Mouse (Mus musculus) cerebellum, postnatal 14 days (tissue): ENCODE measurements around the gene Nipsnap1.

Experiments used
- DNase-seq, 2 experiments: peaks; one replicate each; pipeline ENCODE4 v3.0.0; 2021; ENCODE audit warnings: mixed read lengths in 2 of 2

The Nipsnap1 gene

DNA sequence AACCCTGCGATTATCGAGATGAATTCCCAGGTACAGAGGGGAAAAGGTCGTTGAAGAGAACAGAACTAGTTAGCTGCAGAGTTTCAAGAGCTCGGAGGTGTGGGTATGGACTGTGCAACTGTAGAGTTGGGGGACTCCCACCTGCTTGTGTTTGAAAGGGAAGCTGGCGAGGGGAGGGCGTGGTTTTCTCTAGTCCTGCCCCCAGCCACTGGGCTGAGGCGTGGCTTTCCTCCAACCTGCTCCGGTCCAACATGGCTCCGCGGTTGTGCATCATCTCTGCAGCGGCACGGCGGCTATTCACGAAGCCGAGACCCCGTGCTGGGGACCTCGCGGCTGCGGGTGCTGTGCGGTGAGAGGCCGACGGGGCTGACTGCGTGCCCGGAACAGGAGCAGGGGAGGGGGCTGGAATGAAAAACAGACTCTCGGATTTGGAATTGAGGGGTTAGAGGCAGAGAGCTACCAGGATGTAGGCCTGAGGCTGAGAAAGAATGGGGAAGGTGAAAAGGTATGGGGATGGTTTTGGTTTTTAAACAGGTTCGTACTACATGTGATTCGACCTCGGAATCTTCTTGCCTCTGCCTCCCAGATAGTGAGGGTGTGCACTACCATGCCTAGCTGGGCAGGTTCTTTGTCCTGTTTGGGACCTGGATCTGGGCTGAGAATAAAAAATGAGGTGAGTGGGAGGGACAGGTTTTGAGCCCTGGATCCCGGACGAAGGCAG is at the start of gene Nipsnap1:
Gene Nipsnap1 (plus strand): TSS at position 197 of the 721 bp plus-strand sequence.
- DNase-seq, result peak; percentile 86 to 88

GRCm38 (mm10) chr11:4826152-4826778 is 47.5 kb upstream of the Nipsnap1 start:
- no peak for DNase-seq

DNA sequence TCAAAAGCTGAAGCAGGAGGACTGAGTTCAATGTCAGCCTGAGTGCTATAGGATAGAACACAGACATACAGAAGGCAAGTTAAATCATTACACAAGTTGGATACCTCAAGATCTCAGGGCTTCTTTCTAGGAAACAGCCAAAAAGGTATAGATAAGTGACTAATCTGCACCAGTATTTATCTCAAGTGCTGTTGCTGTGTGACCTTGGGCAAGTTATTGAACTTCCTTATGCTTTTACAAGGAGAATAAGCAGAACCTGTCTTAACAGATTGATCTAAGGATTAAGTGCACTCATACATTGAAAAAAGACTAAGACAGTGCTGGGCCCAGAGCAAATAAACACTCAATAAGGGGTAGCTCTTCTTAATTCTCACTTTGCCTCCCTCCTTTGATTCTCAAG is 46.4 kb upstream of the Nipsnap1 start:
- DNase-seq, result no peak

DNA sequence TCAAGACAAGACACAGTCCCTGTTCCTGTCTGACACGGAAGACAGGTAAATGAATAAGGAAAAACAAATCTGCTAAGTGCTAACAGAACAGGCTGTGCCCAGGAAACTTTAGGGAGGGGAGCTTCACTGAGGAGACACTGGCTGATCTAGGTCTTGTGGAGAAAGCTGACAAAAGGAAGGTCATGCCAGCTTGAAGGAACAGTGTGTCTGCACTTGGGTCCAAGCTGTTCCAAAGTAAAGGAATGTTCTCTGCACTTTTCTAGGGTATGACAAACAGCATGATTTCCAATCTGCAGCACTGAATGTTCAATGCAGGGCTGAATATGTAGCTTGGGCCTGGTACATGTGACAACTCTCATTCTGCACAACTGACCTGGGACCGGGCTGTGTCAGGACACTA is 45.8 kb upstream of the Nipsnap1 start:
- DNase-seq, result no peak

- DNase-seq, result peak in 1 of 2 experiments; percentile 30
These were observed 42.7 kb upstream of the Nipsnap1 start for GRCm38 (mm10) chr11:4831066-4831465.

GRCm38 (mm10) chr11:4833295-4833939 is 40.3 kb upstream of the Nipsnap1 start:
- no peak for DNase-seq

GRCm38 (mm10) chr11:4835436-4835835 is 38.3 kb upstream of the Nipsnap1 start:
- DNase-seq, result no peak

- DNase-seq, result peak; percentile 70 to 77
These were observed 37.0 kb upstream of the Nipsnap1 start for GRCm38 (mm10) chr11:4836755-4837154.

GRCm38 (mm10) chr11:4837342-4837741 is 36.4 kb upstream of the Nipsnap1 start:
- DNase-seq, result no peak

DNA sequence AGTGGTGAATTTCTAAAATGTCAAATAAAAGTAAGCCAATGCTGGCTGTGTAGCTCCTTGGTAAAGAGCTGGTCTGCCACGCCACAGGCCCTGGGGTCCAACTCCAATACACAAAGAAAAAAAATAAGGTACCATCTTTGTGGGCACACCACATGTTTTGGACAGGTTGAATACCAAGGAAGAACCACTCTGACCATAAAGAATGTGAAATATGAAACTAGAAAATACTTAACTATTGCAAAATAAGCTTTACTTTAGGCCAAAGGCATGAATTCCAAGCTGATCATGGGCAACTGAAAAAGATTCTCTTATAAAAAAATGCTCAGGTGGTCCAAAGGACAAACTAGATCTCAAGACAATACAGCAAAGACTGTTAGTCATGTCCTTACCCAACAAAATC is 35.5 kb upstream of the Nipsnap1 start:
- DNase-seq, result no peak

DNA sequence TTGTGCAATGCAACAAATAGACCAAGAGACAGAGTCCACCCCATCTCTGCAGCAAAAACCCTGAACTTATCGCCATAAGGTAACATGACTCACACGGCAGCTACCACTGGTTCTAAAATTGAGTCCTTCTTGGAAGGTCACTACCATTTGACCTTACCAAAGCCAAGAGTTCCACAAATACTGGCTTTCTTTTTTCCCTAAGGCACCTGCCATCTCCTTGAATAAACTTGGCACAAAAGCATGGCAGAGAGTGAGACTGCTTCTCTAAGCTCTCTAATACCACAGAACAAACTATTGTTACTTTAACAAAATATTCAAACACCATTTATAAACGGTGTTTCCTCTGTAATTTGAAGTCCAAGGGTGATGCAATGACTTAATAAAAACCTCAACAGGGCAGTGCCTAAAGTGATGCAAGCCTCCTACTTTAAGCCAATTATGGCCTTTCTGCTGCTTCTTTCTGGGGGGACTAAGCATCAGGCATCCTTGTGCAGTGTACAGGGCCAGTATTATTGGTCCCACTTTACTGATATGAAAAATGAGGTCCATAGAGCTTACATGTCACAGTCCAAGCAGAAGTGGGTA is 32.7 kb upstream of the Nipsnap1 start:
- DNase-seq, result no peak

DNA sequence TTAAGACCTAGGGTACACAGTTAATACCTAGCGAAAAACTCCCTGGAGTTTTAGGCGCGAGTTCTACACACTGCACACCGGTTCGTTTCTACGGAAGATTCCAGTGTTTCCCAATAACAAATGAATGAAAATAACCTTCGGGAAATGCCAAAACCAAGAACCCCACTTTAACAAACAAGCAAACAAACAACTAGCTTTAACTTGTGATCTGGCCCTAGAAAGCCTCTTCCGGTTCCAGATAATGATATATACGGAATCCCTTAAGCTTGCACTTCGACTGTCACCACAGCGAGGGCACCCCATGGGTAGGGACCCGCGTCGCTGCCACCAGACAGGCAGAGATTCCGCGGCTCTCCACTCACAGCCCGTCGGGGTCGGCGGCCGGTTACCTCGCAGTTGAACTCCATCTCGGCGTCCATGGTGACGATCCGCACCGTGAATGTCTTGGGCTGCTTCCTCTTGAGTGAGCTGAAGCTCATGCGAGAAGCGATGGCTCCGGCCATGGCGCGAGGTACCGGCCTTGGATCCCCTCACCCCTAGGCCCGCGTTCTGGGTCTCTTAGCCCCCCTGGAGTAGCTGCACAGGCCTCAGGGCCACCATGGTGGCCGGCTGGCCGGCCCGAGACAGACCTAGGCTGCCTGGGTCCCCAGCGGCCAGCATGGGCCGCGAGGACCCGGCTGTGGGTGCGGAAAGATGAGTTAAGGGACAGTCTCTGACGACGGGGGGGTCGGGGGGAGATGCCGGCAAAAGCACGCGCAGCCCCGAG is 25.1 kb upstream of the Nipsnap1 start:
- DNase-seq, result peak in 1 of 2 experiments; percentile 61

DNA sequence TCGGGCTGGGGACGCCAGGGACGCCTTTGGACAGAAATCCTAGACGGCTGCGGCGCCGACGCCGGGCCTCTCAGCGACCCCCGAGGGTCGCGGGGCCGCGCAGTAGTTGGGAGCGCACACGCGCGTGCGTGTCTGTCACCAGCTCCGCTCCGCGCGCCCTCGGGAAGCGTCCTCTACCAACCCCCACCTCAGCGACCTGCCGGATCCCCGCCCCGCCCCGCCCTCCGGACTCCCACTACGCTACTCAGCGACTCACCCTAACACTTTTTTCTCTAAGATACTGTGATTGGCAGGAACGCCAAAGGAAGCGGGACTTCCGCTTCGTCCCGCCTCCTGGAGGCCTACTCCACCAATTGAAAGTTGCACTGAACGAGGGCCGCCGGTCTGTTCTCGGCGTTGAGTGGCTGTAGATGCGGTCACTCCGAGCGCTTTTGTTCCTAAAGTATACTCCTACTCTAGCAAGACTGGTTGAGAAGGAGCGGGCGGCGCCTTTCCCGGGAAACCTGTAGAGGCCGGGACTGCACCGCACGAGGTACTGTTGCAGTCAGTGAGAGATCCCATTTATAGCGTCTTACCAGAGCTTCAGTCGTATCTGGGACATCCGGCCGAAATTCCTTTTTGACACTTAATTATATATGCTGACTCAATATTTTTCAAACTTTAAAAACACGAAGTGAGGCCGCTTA is 24.4 kb upstream of the Nipsnap1 start, which contains the start of gene Nf2:
Gene Nf2 (minus strand): TSS at position 279 of the 686 bp plus-strand sequence.
- peak; percentile 97 for DNase-seq

GRCm38 (mm10) chr11:4850404-4850803 is 23.3 kb upstream of the Nipsnap1 start:
- no peak for DNase-seq

DNA sequence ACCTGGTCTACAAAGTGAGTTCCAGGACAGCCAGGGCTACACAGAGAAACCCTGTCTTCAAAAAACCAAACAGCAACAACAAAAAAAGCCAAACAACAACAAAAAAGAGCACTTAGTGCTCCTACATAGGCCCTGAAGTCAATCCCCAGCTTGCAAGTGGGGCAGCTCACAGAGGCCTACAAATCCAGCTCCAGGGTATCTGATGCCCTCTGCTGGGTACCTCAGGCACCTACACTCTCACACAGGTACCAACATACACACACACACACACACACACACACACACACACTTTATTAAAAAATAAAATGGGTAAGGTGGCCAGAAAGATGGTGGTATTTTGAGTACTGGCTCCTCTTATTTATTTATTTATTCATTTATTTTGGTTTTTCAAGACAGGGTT is 20.7 kb upstream of the Nipsnap1 start:
- DNase-seq, result no peak

- DNase-seq, result no peak
These were observed 19.6 kb upstream of the Nipsnap1 start for GRCm38 (mm10) chr11:4854181-4854580.

GRCm38 (mm10) chr11:4858416-4858815 is 15.3 kb upstream of the Nipsnap1 start:
- DNase-seq, result no peak

DNA sequence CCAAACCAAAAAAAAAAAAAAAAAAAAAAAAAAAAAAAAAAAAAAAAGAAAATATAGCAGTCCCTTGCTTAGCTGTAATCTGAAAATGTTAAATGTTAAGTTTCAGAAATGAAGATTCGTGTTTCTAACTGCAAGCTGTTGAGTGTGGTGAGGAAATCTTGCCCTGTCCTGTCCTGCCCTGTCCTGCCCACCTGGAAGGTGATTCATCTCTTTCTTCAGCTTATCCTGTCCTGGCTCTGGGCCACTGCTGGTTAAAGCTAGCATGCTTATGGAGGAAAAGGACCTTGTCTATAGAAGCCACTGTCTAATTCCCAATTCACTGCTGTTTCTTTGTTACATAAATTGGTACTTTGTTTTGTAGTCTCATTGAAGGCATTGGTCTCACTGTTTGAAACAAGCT is 12.8 kb upstream of the Nipsnap1 start:
- no peak for DNase-seq

- DNase-seq, result no peak
These were observed 11.7 kb upstream of the Nipsnap1 start for GRCm38 (mm10) chr11:4861816-4862604.

DNA sequence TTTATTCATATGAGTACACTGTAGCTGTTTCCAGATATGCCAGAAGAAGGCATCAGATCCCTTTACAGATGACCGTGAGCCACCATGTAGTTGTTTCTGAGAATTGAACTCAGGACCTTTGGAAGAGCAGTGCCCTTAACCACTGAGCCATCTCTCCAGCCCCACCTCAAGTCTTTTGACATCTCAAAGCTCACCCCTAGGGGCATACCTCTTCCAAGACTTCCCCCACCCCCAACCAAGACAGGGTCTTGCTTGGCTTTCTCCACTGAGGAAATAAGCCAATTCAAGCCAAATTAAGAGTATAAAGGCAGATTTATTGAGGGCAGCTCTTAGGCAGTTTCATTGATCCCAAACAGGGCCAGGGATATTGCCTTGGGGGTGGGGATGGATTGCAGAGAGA is 11.0 kb upstream of the Nipsnap1 start:
- DNase-seq, result no peak

DNA sequence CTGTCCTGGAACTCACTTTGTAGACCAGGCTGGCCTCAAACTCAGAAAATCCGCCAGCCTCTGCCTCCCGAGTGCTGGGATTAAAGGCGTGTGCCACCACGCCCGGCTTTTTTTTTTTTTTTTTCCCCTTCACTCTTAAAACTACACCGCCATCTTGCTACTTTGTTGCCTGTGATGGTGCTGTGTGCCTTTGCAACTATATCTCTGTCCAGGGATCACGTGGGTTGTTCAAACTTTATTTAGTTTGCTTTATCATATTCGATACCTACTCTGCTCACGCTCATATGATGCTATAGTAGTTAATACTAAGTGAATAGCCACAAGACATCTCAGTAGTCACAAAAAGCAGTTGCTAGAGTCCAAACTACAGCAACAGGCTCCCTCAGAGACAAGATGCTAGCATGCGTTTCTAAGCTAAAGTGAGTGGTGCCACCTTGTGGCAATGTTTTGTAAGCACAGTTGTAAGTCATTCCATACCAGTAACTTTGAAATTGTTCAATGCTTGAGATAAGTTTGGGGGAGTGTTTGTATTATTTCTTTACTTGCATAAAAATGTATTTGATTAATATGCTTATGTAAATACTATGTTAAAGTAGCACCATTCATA is 8.0 kb upstream of the Nipsnap1 start:
- DNase-seq, result peak; percentile 77 to 80
